Mouse (Mus musculus) midbrain, embryonic 14.5 days (tissue): ENCODE data around the gene Exph5. TPM values are rescaled to one million over a fixed set of nuclear protein-coding genes. Genes with fewer than 3 reads are reported as not detected.

ENCODE experiments used
- ATAC-seq: fragments of 200-750 bp; cut with Nextera tagmentation; 2 replicates; pipeline ENCODE4 v1.8.0; 2017; ENCODE audit warnings: moderate number of reproducible peaks, moderate library complexity; ENCODE audit not compliant: low FRiP score, low TSS enrichment
- DNase-seq: peaks from one replicate; pipeline ENCODE4 v3.0.0-alpha.2; 2015
- H3K27ac ChIP-seq: fragments of 300-500 bp; sonication (generic); replicated peaks from 2 replicates; pipeline ENCODE4 v1.5.1; 2014; ENCODE audit warnings: mild to moderate bottlenecking, low read depth, low read length, moderate library complexity
- H3K27me3 ChIP-seq: fragments of 300-500 bp; sonication (generic); 2 replicates; pipeline ENCODE4 v1.6.1; 2014; ENCODE audit warnings: low read length, control low read depth, mixed read lengths; ENCODE audit not compliant: control insufficient read depth, insufficient read depth
- H3K36me3 ChIP-seq: fragments of 300-500 bp; sonication (generic); 2 replicates; pipeline ENCODE4 v1.6.1; 2014; ENCODE audit warnings: low read length, control low read depth; ENCODE audit not compliant: control insufficient read depth, insufficient read depth
- H3K4me1 ChIP-seq: fragments of 300-500 bp; sonication (generic); 2 replicates; pipeline ENCODE4 v1.6.1; 2014; ENCODE audit warnings: mild to moderate bottlenecking, antibody characterized with exemption, low read length, control low read depth; ENCODE audit not compliant: control insufficient read depth, insufficient read depth
- H3K4me2 ChIP-seq: fragments of 300-500 bp; sonication (generic); 2 replicates; pipeline ENCODE4 v1.6.1; 2014; ENCODE audit warnings: mild to moderate bottlenecking, low read length, moderate library complexity
- H3K4me3 ChIP-seq: fragments of 300-500 bp; sonication (generic); replicated peaks from 2 replicates; pipeline ENCODE4 v1.5.1; 2014; ENCODE audit warnings: low read depth, low read length
- H3K9ac ChIP-seq: fragments of 300-500 bp; sonication (generic); replicated peaks from 2 replicates; pipeline ENCODE4 v1.6.1; 2014; ENCODE audit warnings: mild to moderate bottlenecking, low read length, moderate library complexity
- H3K9me3 ChIP-seq: fragments of 300-500 bp; sonication (generic); 2 replicates; pipeline ENCODE4 v1.6.1; 2016; ENCODE audit warnings: low read length, control low read depth, mixed read lengths; ENCODE audit not compliant: control insufficient read depth
- WGBS: fragments of 180-500 bp; shearing (Covaris S2); extraction: QIAGEN DNeasy Blood & Tissue Kit; methylation state at CpG from one replicate; pipeline ENCODE4 v1.1.7; 2014; 5-methylcytosine and 5-hydroxymethylcytosine counted together
- polyA plus RNA-seq: library from polyadenylated mRNA; unstranded; fragments of >200 nt; fragmentation: Nextera tagmentation; extraction: Ambion mirVana; gene quantifications from 2 replicates; pipeline ENCODE4 v1.2.1, GENCODE M21; 2014

Gene Exph5
- polyA plus RNA-seq, 1 experiment from 2014 or later = 0.79 TPM

GRCm38 (mm10) chr9:53344646-53345432 is 43.4 kb downstream of the Exph5 start:
- Histone ChIP-seq H3K27ac (no peak overlapping the region), H3K36me3 (no peaks in the 10 kb centered on the region), H3K4me2 (no peak overlapping the region), H3K27me3 (no peaks in the 10 kb centered on the region), H3K9ac (no peak overlapping the region), H3K4me1 (peaks cover 6% of the 10 kb centered on the region; the same call in 1 of the 2 replicates), H3K4me3 (no peak overlapping the region), H3K9me3 (no peaks in the 10 kb centered on the region)
- WGBS = 89% methylated on average over 9 of the region's 9 CpGs
- DNase-seq (no peak), ATAC-seq (no peak)

DNA sequence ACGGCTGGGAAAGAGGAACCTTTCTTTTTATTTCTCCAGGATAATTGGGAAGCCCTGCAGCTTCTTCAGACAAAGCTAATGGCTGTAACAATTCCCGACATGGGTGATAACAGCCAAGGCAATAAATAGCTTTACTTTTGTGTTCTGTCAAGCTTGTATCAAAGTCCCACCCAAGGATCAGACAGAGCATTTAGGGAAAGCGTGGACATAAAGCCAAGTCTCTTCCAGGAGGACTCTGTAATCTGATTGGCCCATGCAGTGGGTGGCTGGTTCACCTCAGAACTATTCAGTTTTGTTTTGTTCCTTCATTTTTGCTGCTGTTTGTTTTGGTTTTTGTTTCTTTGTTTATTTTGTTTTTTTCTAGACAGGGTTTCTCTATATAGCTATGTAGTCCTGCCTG is 44.3 kb downstream of the Exph5 start:
- H3K27me3 ChIP-seq = no peaks in the 10 kb centered on the region
- WGBS = 71% methylated on average over 3 of the region's 3 CpGs
- no peaks in the 10 kb centered on the region for H3K9me3 ChIP-seq
- no peak overlapping the region for H3K27ac ChIP-seq
- no peak overlapping the region for H3K4me3 ChIP-seq
- H3K36me3 ChIP-seq = no peaks in the 10 kb centered on the region
- H3K4me2 ChIP-seq = no peak overlapping the region
- DNase-seq = no peak
- peaks cover 6% of the 10 kb centered on the region; the same call in 1 of the 2 replicates for H3K4me1 ChIP-seq
- no peak for ATAC-seq
- H3K9ac ChIP-seq = no peak overlapping the region

DNA sequence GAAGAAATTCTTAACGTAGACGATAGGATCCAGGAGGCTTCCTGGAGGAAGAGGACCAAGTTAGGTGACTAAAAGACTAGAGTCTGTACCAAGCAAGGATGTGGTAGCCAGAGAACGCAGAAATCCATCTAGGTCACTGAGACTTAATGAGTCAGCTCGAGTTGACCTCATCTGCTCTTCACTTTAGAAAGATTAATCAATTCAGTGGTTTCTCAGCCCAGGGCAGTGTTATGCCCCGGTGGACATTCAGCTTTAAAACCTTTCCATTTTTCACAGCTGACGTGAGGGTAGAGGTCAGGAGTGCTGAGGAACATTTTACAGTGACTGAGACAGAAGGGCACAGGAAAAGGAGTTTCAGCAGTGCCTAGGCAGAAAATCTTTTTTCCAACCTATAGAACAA is 44.9 kb downstream of the Exph5 start:
- H3K4me1 ChIP-seq = peaks cover under 1% of the 10 kb centered on the region; the same call in 1 of the 2 replicates
- DNase-seq (no peak), ATAC-seq (no peak)
- H3K9ac ChIP-seq = no peak overlapping the region
- no peaks in the 10 kb centered on the region for H3K27me3 ChIP-seq
- no peak overlapping the region for H3K4me2 ChIP-seq
- no peaks in the 10 kb centered on the region for H3K36me3 ChIP-seq
- WGBS = 74% methylated on average over 6 of the region's 6 CpGs
- H3K9me3 ChIP-seq = no peaks in the 10 kb centered on the region
- no peak overlapping the region for H3K4me3 ChIP-seq
- H3K27ac ChIP-seq = no peak overlapping the region

DNA sequence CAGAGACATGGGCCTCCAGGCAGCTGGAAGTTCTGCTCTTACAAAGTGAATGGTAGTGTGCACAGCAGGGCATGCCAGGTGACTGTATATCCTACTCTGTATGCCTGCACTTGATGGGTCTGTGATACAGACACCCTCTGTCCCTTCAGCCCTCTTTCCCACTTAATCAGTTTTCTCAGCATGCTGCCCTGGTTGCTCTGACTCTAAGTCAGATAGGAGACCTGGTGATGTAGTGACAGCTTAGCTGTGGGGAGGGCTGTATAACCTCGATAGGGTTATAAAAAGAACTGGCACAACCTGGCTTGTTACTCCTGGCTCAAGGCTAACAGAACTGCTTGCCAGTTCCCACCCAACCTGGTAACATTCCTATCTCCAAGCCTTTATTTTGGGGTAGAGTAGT is 47.7 kb downstream of the Exph5 start:
- DNase-seq = no peak
- Histone ChIP-seq H3K9ac (no peak overlapping the region), H3K4me1 (no peaks in the 10 kb centered on the region), H3K36me3 (no peaks in the 10 kb centered on the region), H3K9me3 (no peaks in the 10 kb centered on the region), H3K27me3 (no peaks in the 10 kb centered on the region), H3K27ac (no peak overlapping the region), H3K4me3 (no peak overlapping the region), H3K4me2 (no peak overlapping the region)
- no peak for ATAC-seq
- 89% methylated on average over 1 of the region's 1 CpGs for WGBS

- Histone ChIP-seq H3K4me3 (no peak overlapping the region), H3K9me3 (no peaks in the 10 kb centered on the region), H3K4me2 (no peak overlapping the region), H3K4me1 (no peaks in the 10 kb centered on the region), H3K36me3 (no peaks in the 10 kb centered on the region), H3K27me3 (no peaks in the 10 kb centered on the region), H3K27ac (no peak overlapping the region), H3K9ac (no peak overlapping the region)
- no peak for DNase-seq
- no peak for ATAC-seq
- 96% methylated on average over 2 of the region's 2 CpGs for WGBS
Measured at GRCm38 (mm10) chr9:53350331-53350730, 48.9 kb downstream of the Exph5 start.

DNA sequence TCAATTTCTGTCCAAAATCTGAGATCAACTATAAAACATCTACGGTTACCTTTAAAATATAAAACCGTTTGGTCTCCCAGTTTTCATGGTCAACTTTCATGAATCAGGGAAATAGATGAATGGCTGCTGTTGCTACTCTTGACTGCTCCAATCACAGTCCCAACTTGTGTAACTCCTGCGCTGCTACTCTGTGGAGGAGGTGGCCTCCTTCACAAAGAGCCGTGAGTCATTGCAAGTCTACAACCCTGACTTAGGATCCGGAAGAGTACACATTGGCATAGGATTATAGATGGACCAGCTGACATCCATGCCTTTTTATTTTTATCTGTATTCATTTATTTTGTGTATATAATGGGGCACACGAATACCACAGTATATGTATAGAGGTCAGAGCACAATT is 50.4 kb downstream of the Exph5 start:
- Histone ChIP-seq H3K27me3 (no peaks in the 10 kb centered on the region), H3K9me3 (no peaks in the 10 kb centered on the region), H3K36me3 (no peaks in the 10 kb centered on the region), H3K9ac (no peak overlapping the region), H3K4me2 (no peak overlapping the region), H3K27ac (no peak overlapping the region), H3K4me1 (no peaks in the 10 kb centered on the region), H3K4me3 (no peak overlapping the region)
- no peak for ATAC-seq
- DNase-seq = no peak
- 93% methylated on average over 6 of the region's 6 CpGs for WGBS

DNA sequence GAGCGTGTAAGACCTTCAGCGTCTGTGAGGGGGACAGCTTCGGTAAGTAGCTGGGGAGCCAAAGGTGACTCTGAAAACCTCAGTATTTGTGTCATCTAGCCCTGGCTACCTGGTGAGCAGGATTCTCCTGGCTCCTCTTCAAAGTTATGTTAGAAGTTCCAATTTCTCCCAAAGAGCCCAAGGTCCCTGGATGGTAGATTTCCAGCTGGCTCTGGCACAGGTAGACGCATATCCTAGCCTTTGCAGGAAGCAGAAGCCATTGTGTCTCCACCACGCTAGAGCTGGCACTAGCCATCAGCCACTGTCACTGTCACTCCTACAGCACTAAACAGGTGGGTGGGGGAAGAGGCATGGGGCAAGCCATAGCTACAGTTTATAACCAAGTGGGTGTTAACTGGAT is 51.7 kb downstream of the Exph5 start:
- WGBS = 93% methylated on average over 5 of the region's 5 CpGs
- no peak for ATAC-seq
- H3K4me1 ChIP-seq = no peaks in the 10 kb centered on the region

GRCm38 (mm10) chr9:53356219-53357155 is 55.0 kb downstream of the Exph5 start:
- no peak for ATAC-seq
- H3K4me2 ChIP-seq = no peak overlapping the region
- no peak overlapping the region for H3K4me3 ChIP-seq
- no peaks in the 10 kb centered on the region for H3K36me3 ChIP-seq
- no peak for DNase-seq
- H3K9me3 ChIP-seq = no peaks in the 10 kb centered on the region
- no peak overlapping the region for H3K27ac ChIP-seq
- H3K9ac ChIP-seq = no peak overlapping the region
- 80% methylated on average over 14 of the region's 14 CpGs for WGBS
- H3K27me3 ChIP-seq = no peaks in the 10 kb centered on the region
- no peaks in the 10 kb centered on the region for H3K4me1 ChIP-seq

More for the DNA sequence above, 51.7 kb downstream of the Exph5 start:
- H3K4me2 ChIP-seq = no peak overlapping the region
- H3K4me3 ChIP-seq = no peak overlapping the region
- no peak overlapping the region for H3K9ac ChIP-seq
- no peak overlapping the region for H3K27ac ChIP-seq
- DNase-seq = no peak
- H3K9me3 ChIP-seq = no peaks in the 10 kb centered on the region
- H3K27me3 ChIP-seq = no peaks in the 10 kb centered on the region
- H3K36me3 ChIP-seq = no peaks in the 10 kb centered on the region
